Mouse (Mus musculus): ENCODE measurements around the gene Rasa2. TPM values are rescaled to one million over a fixed set of nuclear protein-coding genes. Genes with fewer than 3 reads are reported as not detected.
"Not testable (repeated sequence)": the region's sequence is repeated elsewhere in the genome, so short reads cannot be mapped to it uniquely, and the experiment has no call there.

Rasa2 gene
- 10 to 100 TPM; 13.8 to 15.8 TPM for total RNA-seq (2021)
- long read RNA-seq, experiment 1, full-length matches to known transcripts = 4 of 8 reads
- long read RNA-seq, experiment 1, partial matches to known transcripts = 2 of 8 reads
- long read RNA-seq, experiment 1, other reads (novel, unspliced or antisense) = 2 of 8 reads
- long read RNA-seq, experiment 2, full-length matches to known transcripts = 1 of 1 reads
- long read RNA-seq, experiment 2, partial matches to known transcripts = 0 of 1 reads
- long read RNA-seq, experiment 2, other reads (novel, unspliced or antisense) = 0 of 1 reads

DNA sequence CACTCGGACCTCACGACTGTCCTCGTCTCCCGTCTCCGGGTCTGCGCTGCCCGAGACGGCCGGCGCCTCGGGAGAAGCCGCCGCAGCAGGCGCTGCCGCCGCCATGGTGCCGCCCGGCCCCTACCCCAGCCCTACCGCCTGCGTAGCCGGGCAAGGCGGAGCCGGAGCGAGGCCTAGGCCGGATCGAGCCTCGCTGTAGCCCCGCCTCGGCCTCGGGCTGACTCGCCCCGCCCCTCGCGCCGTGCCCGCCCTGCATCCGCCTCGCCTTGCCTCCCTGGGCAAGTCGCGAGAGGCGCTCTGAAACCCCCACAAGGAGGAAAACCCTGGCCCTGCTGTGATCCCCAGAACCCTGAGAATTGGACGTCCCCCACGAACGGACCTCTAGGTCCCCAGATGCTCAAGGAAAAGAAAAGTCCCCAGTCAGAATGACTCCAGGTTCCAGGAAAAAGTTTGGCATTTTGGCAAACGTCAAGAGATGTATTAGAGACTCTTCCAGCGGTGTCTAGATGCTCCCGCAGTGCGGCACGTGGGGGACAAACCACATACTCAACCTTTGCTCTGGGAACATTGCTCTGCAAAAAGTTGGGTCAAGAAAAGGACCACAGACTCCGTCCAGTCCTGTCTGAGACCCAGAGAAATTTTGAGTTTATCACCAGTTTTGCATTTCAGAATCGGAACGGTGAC, at the start of gene Rasa2:
Rasa2 (minus strand) TSS at position 229 of the 684 bp plus-strand sequence.
- DNase-seq = peak; percentile 96 to 98

DNA sequence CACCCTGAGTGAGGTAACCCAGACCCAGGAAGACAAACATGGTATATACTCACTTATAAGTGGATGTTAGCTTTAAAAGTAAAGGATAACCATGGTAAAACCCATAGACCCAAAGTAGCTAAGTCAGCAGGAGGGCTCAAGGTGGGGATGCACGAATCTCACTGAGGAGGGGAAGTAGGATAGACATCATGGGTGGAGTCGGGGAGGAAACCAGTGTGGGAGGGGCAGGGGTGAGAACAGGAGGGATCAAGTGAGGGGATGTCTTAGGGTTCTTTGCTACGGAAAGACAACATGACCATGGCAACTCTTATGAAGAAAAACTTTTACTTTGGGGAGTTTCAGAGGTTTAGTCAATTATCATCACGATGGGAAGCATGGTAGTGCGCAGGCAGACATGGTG, 47.2 kb upstream of the Rasa2 start:
- no peak for DNase-seq

DNA sequence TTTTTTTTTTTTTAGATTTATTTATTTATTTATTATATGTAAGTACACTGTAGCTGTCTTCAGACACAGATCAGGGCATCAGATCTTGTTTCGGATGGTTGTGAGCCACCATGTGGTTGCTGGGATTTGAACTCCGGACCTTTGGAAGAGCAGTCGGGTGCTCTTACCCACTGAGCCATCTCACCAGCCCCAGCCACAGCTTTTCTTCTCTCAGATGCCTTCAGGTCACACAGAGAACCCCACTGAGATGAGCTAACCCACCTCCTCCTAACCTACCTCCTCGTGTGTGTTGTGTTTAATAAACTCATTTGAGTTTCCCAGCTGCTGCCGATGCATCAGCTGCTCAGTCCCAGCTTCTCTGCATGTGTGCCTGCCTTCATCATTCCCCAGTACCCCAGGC, 46.3 kb upstream of the Rasa2 start:
- DNase-seq = not testable (repeated sequence)

DNA sequence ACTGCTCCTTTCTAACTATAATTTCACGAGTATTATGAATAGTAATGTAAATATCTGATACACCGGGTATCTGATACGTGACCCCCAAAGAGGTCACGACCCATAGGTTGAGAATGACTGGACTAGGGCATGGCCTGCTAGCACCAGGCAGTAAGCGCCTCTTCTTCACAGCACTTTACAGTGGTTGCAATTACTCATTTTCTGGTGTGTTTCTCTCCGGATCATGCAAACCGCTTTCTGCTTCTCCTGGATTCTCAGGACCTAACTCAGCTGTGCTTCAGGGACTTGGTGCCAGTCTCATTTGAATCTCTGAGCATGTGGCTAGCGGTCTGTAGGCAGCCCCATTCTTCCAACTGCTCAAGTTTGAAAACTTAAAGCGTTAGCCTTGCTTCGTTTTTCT, 45.3 kb upstream of the Rasa2 start:
- no peak for DNase-seq

DNA sequence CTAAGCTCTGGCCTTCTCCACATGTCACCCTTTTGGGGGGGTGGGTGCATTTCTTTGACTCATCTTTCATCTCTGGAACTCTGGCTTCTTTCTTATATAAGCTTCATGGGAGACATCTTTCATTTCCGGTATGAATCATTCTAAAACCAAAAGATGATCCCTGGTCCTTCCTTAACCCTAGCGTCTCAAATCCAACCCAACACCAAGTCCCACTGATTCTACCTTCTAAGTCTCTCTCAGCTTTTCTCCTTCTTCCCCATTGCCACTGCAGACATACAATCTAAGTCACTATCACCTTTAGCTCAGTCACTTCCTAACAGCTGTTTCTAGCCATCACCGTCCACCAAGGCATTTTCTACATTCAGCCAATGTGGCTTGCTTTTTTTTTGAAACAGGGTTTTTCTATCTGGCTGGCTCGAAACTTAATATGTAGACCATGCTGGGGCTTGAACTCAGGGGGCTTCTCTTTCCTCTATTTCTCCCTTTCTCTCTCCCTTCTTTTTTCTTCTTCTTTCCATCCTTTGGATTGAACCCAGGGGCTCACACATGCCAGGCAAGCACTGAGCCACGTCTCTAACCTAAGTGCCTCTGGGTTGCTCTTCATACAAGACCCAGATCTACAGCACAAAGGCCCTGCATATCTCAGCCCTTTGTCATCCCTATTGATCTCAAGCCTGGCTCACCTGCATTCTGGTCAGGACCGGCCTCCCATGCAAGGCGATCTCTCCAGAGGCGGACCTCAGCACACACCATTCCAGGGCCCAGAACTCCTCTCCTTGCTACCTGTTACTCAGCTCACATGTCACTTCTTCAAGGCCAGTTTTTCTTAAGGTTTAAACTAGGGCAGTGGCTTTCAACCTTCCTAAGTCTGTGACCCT, 44.6 kb upstream of the Rasa2 start:
- no peak for DNase-seq

DNA sequence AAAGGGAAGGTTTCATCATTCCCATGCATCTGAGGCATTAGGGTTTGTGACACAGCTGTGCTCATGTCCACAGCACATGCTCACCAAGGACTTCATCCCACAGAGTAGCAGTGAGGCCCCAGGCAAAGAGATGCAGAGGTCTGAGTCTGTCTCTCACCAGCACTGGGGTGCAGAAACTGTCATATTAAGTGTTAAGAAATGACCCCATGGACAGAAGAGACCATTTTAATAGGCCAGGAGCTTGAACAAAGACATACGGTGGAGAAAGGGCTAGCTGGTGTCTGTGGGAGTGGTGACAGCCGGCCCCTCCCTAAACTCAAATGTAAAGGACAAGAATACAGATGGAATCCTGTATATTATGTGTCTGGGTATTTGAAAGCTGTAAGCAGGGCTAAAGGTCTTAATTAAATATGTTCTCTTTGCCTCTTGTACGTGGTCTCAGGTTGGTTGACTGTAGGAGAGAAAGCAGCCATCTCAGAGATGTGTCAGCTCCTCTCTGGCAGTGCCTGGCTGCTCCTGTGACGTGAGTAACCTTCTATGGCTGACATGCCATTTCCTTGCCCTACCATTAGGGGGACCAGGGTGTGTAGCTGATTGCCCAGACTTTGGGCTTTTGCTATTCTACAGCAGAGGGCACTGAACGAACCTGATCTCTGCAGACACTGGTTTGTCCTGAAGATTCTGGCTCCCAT, 43.8 kb upstream of the Rasa2 start:
- DNase-seq = peak; percentile 67 to 77

DNA sequence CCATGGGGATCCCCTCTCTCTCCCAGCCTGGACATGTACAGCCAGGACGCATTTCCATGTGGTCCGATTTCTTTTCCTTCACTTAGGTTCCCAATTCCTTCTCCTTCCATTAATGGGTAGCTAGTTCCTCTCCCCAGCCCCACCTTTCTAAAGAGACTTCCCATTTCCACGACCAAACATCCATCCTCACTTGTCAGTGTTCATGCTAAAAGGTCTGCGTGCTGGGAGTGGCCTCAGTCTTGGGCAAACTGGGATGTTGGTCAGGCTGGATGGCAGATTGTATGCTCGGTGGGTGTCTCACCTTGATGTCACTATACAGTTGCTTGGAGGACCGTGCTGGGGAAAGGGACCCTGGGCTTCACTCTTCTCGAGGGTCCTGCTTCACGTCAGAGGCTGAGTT, 42.9 kb upstream of the Rasa2 start:
- no peak for DNase-seq

DNA sequence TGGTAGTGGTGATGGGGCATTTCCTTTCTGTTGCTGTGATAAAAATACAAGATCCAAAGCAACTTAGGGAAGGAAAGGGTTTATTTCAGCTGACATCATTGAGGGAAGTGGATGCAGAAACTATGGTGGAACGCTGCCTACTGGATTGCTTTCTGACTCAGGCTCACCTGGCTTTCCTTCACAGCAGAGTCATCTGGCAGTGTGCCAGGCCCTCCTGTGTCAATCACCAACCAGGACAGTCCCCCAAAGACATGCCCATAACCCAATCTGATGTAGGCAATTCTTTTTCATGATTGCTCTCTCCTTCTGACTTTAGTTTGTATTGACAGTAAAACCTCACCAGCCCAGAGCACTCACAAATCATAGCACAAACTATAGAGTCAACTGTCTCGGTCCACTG, 41.0 kb upstream of the Rasa2 start:
- no peak for DNase-seq

DNA sequence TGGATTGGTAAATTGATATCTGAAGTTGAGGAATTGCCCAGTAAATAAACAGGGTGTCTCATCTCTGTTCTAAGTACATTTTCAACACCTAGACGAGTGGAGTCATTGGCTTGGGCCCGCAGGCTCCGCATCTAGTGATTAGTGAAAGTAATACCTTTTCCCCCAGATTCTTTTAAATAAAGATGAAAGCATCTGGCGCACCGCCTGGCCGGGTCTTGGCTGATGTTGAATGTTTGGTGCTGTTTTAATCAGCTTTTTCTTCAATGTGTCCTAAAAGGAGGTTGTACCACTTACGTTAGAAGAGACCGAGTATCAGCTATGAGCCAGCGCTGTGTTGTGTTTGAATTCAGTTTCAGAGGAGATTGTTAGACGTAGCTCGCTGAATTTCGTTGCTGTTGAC, 39.8 kb upstream of the Rasa2 start:
- no peak for DNase-seq

DNA sequence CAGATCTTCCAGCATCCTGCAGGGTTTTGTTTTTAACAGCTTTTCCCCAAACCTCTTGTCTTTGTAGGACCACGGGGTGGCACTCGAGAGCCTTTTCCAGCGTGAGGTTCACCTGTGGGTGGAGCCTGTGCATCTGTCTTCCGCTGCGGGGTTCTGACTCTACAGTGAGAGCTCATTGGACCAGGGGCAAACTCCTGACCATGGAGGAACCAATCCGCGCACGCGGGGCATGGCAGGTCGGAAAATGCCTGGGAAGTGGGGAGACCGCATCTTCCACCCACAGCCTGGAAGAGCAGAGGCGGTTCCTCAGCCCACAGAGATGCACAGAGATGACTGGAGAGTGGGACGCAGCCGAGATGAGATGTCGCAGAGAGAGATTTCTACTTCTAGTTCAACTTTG, 38.5 kb upstream of the Rasa2 start:
- DNase-seq = peak; percentile 96

DNA sequence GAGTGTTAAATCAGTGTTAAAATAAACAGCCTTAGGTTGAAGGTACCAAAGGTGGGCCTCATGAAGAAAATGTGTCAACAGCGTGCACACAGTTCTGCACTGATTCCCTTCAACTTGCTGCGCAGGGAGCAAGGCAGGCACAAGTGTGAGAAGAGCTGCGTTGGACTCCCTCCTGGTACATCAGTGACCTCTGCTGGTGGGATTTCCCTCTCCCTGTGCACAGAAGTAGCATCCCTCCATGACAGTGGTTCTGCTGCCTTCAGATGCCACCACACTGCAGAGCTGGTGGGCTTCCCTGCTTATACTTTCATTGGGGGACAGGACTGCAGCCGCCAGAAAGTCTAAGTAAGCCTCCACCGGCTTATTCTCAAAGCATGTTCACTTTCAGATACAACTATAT, 37.2 kb upstream of the Rasa2 start:
- DNase-seq = peak; percentile 76 to 83

DNA sequence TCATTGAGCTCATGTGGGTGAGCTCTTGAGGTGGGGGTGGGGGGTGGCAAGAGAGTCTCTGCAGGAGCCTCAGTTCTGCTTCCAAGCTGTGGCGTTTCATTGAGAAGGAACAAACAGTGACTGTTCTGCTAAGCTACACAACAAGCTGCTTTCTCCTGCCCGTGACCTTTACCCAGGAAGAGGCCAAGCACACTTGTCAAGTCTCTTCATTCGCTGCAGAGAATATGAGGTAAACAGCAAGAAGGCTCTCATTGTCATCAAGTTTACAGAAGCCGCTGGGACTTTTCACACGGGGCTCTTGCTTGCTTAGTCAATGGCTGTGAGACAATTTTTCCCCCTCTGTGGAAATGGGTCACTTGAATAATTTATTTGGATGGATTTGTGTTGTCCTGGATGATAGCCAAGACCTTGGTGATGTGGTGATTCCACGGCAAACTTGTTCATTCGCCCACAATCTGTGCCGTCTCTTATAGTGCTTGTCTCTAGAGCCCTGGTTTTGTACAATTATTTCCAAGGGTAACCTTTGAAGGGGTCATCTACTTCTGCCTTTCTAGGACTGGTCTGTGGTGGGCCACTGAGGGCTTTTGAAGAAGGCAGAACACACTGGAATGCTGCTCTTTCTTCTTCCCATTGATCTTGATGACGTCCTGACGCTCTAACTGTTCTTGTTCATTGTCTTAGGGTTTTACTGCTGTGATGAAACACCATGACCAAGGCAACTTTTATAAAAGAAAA, 29.3 kb upstream of the Rasa2 start:
- DNase-seq = peak; percentile 24 to 38

DNA sequence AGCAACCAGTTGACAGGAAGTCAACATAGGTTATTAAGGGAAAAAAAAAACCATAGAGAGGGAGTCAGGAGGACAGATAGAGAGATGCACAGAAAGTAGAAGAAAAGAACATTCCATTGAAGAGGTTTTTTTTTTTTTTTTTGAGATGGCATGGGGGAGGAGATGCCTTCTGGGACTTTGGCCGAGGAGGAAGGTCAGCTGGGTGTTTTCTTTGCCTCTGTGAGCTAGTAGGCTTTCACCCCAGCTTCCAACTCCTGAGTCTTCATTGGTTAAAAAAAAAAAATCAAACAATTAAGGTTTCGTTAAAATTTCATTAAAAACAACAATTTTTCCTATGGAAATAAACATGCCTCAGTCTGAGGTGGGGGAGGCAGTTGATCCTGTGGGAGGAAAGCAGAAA, 28.4 kb upstream of the Rasa2 start:
- no peak for DNase-seq

DNA sequence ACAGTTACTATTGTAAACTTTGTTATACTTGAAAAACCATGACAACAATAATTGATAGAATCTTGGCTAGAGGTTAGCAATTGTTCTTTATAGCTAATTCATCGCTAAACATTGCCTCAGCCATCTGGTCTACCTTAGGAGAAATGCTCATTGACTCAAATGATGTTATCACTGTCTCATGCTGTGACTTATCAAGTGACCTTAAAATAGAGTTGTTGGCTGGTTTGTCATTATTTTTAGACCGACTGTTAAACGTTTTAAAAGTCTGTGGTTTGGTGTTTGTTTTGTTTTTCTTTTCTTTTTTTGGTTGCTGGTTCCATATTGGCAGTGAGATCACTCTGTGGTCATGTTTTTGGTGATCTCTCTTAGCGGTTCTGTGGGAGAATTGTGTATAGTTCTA, 22.1 kb upstream of the Rasa2 start:
- no peak for DNase-seq

DNA sequence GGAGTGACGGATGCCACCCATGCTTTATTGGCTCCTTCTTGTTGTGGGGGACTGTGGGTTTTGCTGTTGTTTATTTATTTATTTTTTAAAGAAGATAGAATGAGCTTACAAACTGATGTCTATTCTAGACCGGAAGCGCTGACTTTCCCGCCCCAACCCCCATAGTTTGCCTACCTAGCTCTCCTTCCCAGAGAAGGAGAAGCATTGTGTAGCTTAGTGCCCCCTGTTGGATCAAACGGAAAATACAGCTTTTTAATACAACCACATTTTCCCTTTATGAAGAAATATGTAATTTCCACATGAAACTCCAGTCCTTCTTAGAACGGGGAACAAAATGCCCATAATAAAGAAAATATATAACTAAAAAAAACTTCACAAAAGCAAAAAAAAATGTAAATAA, 21.3 kb upstream of the Rasa2 start:
- no peak for DNase-seq

DNA sequence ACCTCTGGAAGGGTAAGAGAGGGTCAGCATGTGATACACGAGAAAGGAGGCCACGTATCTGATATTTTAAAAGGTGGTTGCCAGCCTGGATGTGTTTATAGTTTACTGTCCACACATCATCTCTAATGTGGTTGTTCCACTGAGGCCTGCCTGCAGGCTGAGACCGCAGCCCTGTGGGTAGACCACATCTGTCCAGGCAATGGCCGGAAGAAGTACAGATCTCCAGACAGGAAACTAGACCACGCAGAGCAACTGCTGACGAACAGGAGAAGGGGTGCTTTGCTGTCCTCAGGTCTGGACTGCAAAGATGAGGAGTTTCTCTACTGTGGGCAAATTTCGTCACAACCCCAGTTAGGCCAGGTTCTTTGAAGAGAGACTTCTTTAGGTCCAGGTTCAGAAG, 19.4 kb upstream of the Rasa2 start:
- DNase-seq = no peak

DNA sequence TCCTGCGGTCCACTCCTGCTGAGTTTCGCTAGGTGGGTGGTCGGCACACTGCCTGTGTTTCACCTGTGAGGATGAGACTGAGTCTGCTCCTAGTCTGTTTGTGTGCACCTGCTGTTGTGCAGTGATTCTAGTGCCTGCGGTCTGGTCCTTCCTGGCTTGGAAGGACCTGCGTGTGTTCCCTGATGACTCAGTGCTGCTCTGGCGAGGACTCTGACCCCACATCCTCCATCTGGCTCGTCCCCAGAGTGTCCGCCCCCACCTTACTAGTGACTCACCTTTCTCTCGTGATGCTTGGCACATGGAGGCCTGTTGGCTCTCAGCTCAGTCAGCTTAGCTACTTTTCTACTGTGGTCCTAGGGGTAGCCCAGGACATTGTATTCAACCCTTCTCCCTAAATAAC, 18.5 kb upstream of the Rasa2 start:
- DNase-seq = peak; percentile 68 to 75

DNA sequence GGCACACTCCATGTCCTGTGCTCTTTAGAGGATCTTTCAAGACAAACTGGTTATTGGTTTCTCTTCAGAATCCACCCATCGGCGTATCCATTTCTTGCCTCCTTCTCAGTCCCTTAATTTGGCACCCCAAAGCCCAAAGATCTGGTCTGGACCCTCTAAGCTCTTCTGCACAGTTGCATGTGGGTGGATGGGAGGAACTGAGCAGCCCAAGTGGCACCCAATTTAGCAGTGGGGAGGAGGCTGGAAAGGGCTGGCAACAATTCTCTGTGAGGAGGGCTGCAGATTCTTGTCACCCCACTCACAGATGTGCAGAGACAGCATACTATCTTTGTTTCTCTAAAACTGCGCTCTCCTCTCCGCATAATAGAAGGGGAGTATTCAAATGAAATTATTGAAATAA, 17.9 kb upstream of the Rasa2 start:
- DNase-seq = no peak

DNA sequence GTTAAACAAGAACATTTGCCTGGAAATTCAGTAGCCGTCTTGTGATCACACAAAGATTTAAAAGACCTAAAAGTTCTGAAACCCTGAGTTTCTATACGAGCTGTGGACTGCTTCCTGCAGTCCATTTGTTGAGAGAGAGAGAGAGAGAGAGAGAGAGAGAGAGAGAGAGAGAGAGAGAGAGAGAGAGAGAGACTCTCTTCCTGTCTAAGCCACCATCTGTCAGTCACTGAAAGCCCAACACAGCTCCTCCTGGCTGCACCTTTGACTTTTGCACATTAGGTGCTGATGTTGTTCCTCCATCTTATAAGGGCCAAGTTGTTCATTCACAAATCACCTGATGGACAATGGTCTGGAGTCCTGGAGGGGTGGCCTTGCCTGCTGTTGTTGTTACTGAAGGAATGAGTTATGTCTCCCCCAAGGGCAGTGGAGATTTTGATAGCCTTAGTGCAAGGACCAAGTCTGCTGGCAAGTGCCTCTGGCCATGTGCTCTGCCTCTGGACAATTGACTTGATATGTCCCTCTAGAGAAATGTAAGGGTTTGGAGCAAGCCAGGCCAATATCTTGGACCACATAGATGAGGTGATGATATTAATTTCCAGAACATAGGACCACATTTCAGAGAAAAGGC, 15.4 kb upstream of the Rasa2 start:
- DNase-seq = peak in 1 of 2 experiments; percentile 14

DNA sequence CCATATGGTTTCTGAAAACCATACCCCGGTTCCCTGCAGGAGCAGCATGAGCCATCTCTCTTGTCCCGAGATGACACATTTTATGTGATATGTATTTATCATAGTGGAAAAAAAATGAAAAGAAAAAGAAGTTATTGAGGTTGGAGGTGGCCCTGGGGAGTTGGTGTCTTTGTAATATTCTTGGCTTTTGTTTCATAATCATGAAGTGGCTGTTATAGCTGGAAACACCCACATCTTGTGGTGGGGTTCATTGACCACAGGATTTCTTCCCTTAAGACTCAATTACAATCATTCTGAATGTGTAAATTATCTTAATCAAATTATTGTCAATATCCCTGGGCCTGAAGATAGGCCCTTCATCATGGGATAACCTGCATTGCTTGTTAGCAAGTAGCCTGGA, 13.4 kb upstream of the Rasa2 start:
- no peak for DNase-seq

DNA sequence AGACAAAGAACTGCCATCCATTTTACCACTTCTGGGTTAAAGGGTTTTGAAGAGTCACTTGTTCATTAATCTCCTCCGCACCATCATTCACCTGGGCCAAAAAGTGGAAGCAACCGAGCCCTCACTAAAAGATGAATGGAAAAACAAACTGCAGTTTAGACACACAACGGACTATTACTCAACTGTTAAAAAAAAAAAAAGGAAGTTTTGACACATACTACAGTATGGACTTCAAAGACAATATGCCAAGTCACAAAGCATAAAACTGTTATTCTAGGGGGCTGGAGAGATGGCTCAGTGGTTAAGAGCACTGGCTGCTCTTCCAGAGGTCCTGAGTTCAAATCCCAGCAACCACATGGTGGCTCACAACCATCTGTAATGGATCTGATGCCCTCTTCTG, 12.6 kb upstream of the Rasa2 start:
- DNase-seq = not testable (repeated sequence)
